Mouse (Mus musculus) cerebellum, postnatal 25 days (tissue): ENCODE measurements around the gene Olfr1373.

Experiments used
- DNase-seq, 2 experiments: peaks; one replicate each; pipeline ENCODE4 v3.0.0; 2021; ENCODE audit warnings: mixed read lengths in 2 of 2

Gene Olfr1373

DNA sequence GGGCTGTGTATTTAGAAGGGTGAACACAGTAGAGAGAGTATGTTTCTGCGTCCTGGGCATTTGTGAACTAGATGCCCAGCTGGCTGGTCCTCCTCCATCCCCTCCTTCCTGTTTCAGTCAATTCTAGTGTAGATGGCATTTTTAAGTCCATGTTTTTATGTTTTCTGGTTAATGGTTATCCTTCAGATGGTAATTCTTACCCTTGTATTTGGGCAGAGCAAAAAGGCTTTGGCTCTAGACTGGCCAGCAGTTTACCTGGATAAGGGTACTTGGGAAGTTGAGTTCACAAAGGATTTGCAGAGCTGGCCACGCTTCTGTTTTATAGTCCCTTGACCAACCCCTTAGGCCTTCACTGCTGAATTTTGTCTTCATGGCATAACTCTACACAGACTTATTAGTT, 39.3 kb downstream of the Olfr1373 start:
- DNase-seq: no peak

DNA sequence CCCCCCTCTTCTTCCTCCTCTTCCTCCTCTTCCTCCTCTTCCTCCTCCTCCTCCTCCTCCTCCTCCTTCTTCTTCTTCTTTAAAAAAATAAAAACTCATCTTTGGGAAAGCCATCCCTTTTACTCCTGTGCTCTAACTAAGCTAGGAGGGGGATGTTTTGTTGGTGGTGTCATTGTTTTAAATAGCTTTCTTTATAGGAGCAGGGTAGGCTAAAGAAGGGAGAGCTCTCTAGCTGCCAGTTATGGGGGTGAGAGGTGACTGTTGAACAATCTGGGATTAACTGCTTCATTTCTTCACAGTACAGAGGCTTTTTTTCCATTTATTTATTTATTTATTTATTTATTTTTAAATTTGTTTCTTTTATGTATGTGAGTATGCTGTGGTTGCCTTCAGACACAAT, 39.8 kb downstream of the Olfr1373 start:
- DNase-seq: no peak

DNA sequence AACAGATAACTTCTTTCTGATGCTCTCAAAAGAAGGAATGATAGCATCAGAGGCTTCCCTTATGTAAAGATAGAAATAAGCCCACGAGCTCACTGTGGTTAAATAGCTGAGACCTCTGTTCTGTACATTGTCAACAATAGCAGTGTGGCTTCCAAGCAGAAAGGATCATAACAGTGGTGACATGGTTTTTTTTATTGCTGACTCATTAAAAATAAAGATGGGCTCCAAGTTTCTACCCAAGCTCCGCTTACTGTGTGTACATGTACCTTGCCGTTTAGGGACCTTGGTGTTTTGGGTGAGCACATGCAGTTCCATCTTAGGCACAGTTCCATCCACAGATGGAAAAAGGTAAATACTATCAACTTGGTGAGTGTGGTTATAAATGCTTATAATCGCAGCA, 42.4 kb downstream of the Olfr1373 start:
- no peak for DNase-seq

DNA sequence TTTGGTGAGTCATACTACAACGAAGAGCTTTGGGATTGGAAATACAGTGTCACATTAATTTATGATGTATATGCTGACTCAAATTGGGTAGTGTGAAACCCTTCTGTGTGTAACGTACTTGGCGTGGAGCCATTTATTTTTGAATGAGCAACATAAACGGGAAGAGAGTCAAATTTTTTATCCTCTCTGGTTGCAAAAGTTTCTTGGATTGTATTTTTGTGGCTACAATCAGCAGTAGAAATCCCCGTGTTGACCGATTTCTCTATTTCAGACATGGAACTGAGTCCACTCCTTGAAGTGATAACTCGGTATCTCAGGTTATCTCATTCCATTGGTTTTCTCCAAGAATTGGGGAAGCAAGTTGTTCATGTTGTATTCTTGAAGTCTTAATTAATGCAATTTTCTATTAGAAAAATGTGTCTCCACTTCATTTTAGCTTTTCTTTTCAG, 45.5 kb downstream of the Olfr1373 start:
- no peak for DNase-seq

DNA sequence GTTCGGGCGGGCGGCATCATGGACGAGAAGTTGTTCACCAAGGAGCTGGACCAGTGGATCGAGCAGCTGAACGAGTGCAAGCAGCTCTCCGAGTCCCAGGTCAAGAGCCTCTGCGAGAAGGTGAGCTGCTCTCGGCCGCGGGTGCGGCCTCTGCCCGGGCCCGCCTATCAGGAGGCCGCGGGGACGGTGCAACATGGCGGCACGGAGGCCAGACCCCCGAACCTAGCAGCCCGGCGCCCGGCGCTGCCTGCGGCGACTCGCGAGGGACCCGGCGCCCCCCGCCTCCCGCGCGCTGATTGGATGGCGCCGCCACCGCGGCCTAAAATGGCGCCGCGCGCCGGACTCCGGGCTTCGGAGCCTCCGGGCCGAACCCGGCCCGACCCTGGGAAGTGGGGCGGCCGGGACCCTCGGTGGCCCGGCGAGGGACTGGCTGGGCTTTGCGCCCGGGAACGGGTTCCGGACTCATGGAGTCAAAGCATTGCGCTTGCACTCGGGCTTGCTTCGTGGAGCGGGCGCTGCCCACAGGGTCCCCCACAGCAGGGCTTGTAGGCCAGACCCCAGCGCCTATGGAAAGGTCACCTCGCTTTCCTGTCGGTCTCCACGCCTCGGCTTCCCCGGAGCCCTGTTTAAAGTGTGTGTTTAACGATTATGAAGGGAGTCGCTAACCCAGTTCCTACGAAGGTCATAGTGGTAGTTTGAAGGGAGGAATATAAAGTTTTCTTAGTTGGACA, 46.1 kb downstream of the Olfr1373 start:
- peak; percentile 80 to 83 for DNase-seq

DNA sequence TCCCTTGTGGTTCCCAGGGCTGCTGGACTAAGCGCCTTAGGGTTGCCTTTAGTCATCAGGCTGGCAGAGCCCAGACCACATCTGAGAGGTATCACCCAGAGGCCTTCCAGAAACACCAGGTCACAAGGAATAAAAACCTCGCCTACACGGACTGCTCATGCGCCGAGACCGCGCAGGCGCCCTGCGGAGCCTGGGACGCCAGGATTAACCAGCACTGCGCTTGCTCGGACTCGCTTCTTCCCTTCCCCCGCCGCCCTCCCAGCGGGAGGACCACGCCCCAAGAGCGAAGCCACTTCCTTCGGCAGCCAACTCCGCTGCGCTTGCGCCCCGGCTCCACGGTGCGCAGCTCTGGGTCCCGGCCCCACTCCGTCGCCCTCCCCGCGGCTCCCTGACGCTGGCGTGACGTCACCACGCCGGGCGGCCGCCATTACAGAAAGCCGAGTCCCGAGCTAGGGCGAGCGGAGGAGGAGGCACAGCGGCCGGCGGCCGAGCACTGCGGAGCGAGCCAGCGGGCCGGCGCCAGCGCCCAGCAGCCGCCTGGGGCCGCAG, 46.9 kb downstream of the Olfr1373 start, which contains the start of gene Ppp2ca:
Gene Ppp2ca, plus strand, starts transcription at position 284 of the 549 bp plus-strand sequence.
- peak; percentile 99 for DNase-seq

DNA sequence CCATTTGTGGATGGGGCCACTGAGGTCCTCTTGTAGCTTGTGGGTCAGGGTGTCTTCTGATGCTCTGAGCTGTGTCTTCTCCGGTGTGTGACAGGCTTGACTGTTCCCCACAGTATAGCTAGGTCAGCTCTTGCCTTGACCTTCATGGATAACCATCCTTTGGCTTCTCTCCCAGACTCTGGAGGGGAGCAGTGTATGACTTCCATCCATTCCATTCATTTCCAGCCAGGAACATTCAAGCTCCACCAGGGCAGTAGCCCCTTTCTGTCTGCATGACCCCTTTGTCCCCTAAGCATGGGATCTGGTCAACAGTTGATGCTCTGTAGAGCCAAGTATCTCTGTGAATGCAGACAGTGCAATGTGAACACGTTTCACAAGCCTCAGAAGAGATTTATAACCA, 47.7 kb downstream of the Olfr1373 start:
- DNase-seq: peak in 1 of 2 experiments; percentile 29

DNA sequence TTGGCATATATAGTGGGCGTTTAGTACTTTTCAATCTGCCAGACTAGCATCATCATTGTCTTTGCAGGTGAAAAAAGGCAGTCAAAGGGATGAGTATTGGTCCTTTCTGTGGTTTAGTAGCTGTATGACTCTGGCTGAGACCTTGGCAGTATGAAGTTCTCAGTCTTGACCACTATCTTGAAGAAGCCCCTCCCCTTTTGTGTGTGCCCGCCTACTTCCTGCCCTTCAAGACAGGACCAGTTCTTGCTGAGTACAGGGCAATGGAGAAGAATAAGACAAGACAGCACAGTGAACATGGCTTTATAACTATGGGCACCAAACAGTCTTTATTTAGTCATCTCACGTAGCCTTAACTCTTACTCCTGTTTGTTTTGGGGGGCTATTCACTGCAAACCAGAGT, 48.3 kb downstream of the Olfr1373 start:
- DNase-seq: no peak
